ENCODE assay signal across 16 mouse cellular contexts in the genomic region with DNA sequence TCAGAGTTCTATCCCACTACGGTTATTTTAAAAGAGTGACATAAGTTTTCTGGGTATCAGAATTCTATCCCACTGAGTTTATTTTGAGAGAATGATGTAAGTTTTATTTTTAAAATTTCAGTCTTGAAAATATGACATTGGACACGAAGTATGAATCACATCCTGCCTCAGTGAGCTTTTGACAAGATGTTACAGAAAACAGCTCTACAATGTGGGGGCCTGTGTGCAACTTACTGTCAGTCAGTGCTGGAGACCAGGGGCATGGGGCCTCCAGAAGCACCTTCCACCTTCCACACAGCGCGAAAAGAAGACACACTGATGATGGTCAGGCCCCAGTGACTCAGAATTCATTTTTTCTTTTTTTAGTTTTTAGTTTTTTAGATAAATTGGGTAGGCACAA. TPM values are rescaled to one million over a fixed set of nuclear protein-coding genes. Genes with fewer than 3 reads are reported as not detected.
DNase-seq lines count a peak whose midpoint lies in the region; ATAC-seq and TF ChIP-seq lines count a peak whose summit lies in the region.
"Had no signal": no experiment of that assay in that cellular context is flagged by ENCODE, and none has a peak within 500 bp of the region (broad histone marks: within the 10 kb centered on the region; RNA-seq: fewer than 3 reads in every experiment).

No protein-coding gene starts in this region.

- no peaks in the 10 kb centered on the region for H3K27me3 ChIP-seq in intestine, embryonic 15.5 days (replicated peaks)
- H3K27me3 ChIP-seq: midbrain, embryonic 12.5 days had no signal

- no peaks in the 10 kb centered on the region for H3K9me3 ChIP-seq in intestine, embryonic 15.5 days
- H3K9me3 ChIP-seq: midbrain, embryonic 12.5 days had no signal

- no peak for DNase-seq in gastrocnemius, adult 2 months
- no peak for DNase-seq in gastrocnemius, adult 8-10 months (ENCODE audit: low spot score in 2 of 2)
- DNase-seq in left cerebral cortex, postnatal 25 days (ENCODE audit: low spot score in 2 of 2), result peak; percentile 59 to 91
- no peak for DNase-seq in left cerebral cortex, postnatal 4 days
- peak; percentile 16 for DNase-seq in 416B (ENCODE audit: low read depth)
- no peak for DNase-seq in adipocyte (ENCODE audit: low spot score)
- DNase-seq: adrenal gland, adult 8-10 months; kidney, postnatal 25 days had no signal

- no peak for TF ChIP-seq CTCF in gastrocnemius, adult 2 months (IDR thresholded peaks at IDR 0.05)
- TF ChIP-seq CTCF in embryonic fibroblast, embryonic 13.5 days (IDR thresholded peaks at IDR 0.05; ENCODE audit: borderline replicate concordance, insufficient read depth, low read length), result no peak

- 78% methylated on average over 4 of the region's 4 CpGs for WGBS in intestine, embryonic 15.5 days

- ATAC-seq in intestine, embryonic 15.5 days, result no peak
- ATAC-seq: forebrain, embryonic 14.5 days; lung, postnatal 0 days had no signal

- TF ChIP-seq POLR2A in embryonic fibroblast, embryonic 13.5 days (IDR thresholded peaks at IDR 0.05; ENCODE audit: low read depth, low read length), result no peak

- H3K36me3 ChIP-seq in intestine, embryonic 15.5 days, result no peaks in the 10 kb centered on the region
- H3K36me3 ChIP-seq: midbrain, embryonic 12.5 days had no signal

- intact Hi-C loops in gastrocnemius, adult 2 months (cut with DNase I), result no loop called here
- intact Hi-C loops in left cerebral cortex, postnatal 25 days (cut with DNase I), result loop anchor here (2.0 kb wide), 1 partner anchor 19 kb away; no protein-coding TSS in a partner anchor
- intact Hi-C loops in left cerebral cortex, postnatal 4 days (cut with DNase I), result no loop called here

- H3K4me2 ChIP-seq in intestine, embryonic 15.5 days (replicated peaks), result no peak overlapping the region
- H3K4me2 ChIP-seq: liver, embryonic 11.5 days; midbrain, embryonic 12.5 days had no signal

- no peak overlapping the region for H3K9ac ChIP-seq in intestine, embryonic 15.5 days
- H3K9ac ChIP-seq: midbrain, embryonic 12.5 days had no signal

- H3K4me3 ChIP-seq in gastrocnemius, adult 2 months, result no peak overlapping the region
- H3K4me3 ChIP-seq in embryonic fibroblast, embryonic 13.5 days (ENCODE audit: insufficient read depth, low read length), result no peak overlapping the region
- H3K4me3 ChIP-seq in intestine, embryonic 15.5 days (replicated peaks), result no peak overlapping the region
- H3K4me3 ChIP-seq: midbrain, embryonic 12.5 days had no signal

- peaks cover 23% of the 10 kb centered on the region for H3K4me1 ChIP-seq in embryonic fibroblast, embryonic 13.5 days (ENCODE audit: control insufficient read depth, insufficient read depth, low read length)
- H3K4me1 ChIP-seq in intestine, embryonic 15.5 days (replicated peaks), result no peaks in the 10 kb centered on the region
- H3K4me1 ChIP-seq: midbrain, embryonic 12.5 days had no signal

- peak overlapping the region; percentile 82 for H3K27ac ChIP-seq in gastrocnemius, adult 2 months
- H3K27ac ChIP-seq in embryonic fibroblast, embryonic 13.5 days (ENCODE audit: insufficient read depth, low read length), result peak overlapping the region; percentile 90
- H3K27ac ChIP-seq in intestine, embryonic 15.5 days, result no peak overlapping the region
- H3K27ac ChIP-seq: midbrain, embryonic 12.5 days had no signal

RNA-seq across cellular contexts. Expression of a gene that starts 42.8 kb away (rescaled TPM):
- not detected for total RNA-seq in gastrocnemius, adult 2 months (2021)
- under 1 TPM in 1 of 4 experiments, not detected in 3; 0.27 TPM for total RNA-seq in gastrocnemius, adult 8-10 months (2022)
- total RNA-seq in left cerebral cortex, postnatal 25 days (2021), result not detected
- total RNA-seq in left cerebral cortex, postnatal 4 days (2021), result not detected
- polyA plus RNA-seq in embryonic fibroblast, embryonic 13.5 days (2011; ENCODE audit: insufficient read length, low read depth, missing spikeins), result not detected in 2 replicates
- polyA plus RNA-seq in intestine, embryonic 15.5 days (2015; fragmentation: Nextera tagmentation; extraction: Ambion mirVana), result 0.10 and 0.13 TPM in 2 replicates
- polyA plus RNA-seq: liver, embryonic 11.5 days had no signal

RNA-seq across cellular contexts. Expression of a gene that starts 48.2 kb away (rescaled TPM):
- not detected for total RNA-seq in gastrocnemius, adult 2 months (2021)
- not detected for total RNA-seq in gastrocnemius, adult 8-10 months (2022)
- total RNA-seq in left cerebral cortex, postnatal 25 days (2021), result 1 to 10 TPM; 1.9 to 3.3 TPM
- total RNA-seq in left cerebral cortex, postnatal 4 days (2021), result not detected
- polyA plus RNA-seq in embryonic fibroblast, embryonic 13.5 days (2011; ENCODE audit: insufficient read length, low read depth, missing spikeins), result not detected in 2 replicates
- polyA plus RNA-seq in intestine, embryonic 15.5 days (2015; fragmentation: Nextera tagmentation; extraction: Ambion mirVana), result 0.19 and 0.57 TPM in 2 replicates
- polyA plus RNA-seq: embryonic facial prominence, embryonic 14.5 days; forebrain, embryonic 14.5 days; liver, embryonic 11.5 days; lung, postnatal 0 days; midbrain, embryonic 12.5 days; neural tube, embryonic 11.5 days had no signal

RNA-seq across cellular contexts. Expression of a gene that starts 57.9 kb away (rescaled TPM):
- total RNA-seq in gastrocnemius, adult 2 months (2021), result under 1 TPM; 0.31 to 0.53 TPM
- under 1 TPM; 0.08 to 0.45 (median 0.22) TPM for total RNA-seq in gastrocnemius, adult 8-10 months (2022)
- 1 to 10 TPM; 1.9 to 2.0 TPM for total RNA-seq in left cerebral cortex, postnatal 25 days (2021)
- total RNA-seq in left cerebral cortex, postnatal 4 days (2021), result 1 to 10 TPM in 1 of 2 experiments, under 1 TPM in 1; 0.82 to 1.2 TPM
- 0.53 and 2.1 TPM in 2 replicates for polyA plus RNA-seq in embryonic fibroblast, embryonic 13.5 days (2011; ENCODE audit: insufficient read length, low read depth, missing spikeins)
- polyA plus RNA-seq in intestine, embryonic 15.5 days (2015; fragmentation: Nextera tagmentation; extraction: Ambion mirVana), result 0.30 and 0.65 TPM in 2 replicates

Comparison
In these comparisons a context has a peak if more than half of its experiments do, and no peak if none do; other contexts are left out.
1. DNase-seq: peak in left cerebral cortex, postnatal 25 days (2 of 2) and 416B (single experiment); none in gastrocnemius, adult 2 months (single experiment), gastrocnemius, adult 8-10 months (0 of 2), left cerebral cortex, postnatal 4 days (single experiment) and adipocyte (single experiment).